Comparison of ENCODE assay signal across 8 mouse cellular contexts in the genomic region with DNA sequence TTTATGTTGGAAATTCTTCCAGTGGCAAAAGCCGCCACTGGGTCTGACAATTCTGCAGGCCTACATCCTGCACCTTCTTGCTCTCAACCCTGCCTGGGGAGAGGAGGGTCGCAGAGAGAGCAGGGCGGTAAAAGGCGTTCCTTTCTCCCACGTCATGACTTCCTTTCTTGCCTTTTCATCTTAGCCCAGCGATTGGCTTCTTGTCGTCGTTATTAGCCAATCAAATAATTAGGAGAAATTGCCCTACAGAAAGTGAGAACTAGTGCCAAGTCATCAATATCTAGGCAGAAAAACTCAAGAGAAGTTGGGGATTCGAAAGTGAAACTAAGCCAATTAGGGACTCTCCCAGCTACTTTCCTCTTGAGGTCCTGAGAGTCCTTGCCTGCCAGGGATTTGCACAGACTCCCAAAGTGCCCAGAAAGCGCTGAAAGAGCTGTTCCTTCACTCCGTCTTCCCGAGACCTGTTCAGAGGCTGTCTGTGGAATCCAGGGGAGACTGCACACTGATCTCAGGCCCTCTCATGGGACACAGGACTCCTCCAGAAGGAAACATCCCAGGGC. TPM values are rescaled to one million over a fixed set of nuclear protein-coding genes. Genes with fewer than 3 reads are reported as not detected.
A peak's percentile ranks its signal among the peaks of the same experiment; 100 is the strongest.
DNase-seq lines count a peak whose midpoint lies in the region; ATAC-seq and TF ChIP-seq lines count a peak whose summit lies in the region.
"Not testable (repeated sequence)": the region's sequence is repeated elsewhere in the genome, so short reads cannot be mapped to it uniquely, and the experiment has no call there.

A gene (minus strand): TSS at position 138 of the 560 bp plus-strand sequence.
A gene (plus strand): TSS at position 352 of the 560 bp plus-strand sequence.

- in situ Hi-C loops in Patski (cut with MboI; ENCODE audit: low pct_unique_long_range_greater_than_20kb), result not testable (repeated sequence)

- H3K9me3 ChIP-seq in hindbrain, embryonic 15.5 days, result not testable (repeated sequence)

- peak within 1 kb of the TSS; percentile 81 for H3K4me2 ChIP-seq in hindbrain, embryonic 15.5 days

- not testable (repeated sequence) for H3K4me1 ChIP-seq in hindbrain, embryonic 15.5 days (replicated peaks)

- not testable (repeated sequence) for H3K36me3 ChIP-seq in hindbrain, embryonic 15.5 days

- H3K27me3 ChIP-seq in Patski; hindbrain, embryonic 15.5 days: not testable (repeated sequence)

- CTCF ChIA-PET in Patski (lab: Charles Lee), result interaction anchor here (1.7 to 2.2 kb wide), 2 partner anchors 46 to 49 kb away, joined by 3 to 8 read pairs; no protein-coding TSS in a partner anchor

- POLR2A ChIA-PET in Patski (lab: Charles Lee), result not testable (repeated sequence)

- H3K27ac ChIP-seq in hindbrain, embryonic 15.5 days (replicated peaks), result not testable (repeated sequence)

- peak within 1 kb of the TSS; percentile 40 for H3K4me3 ChIP-seq in hindbrain, embryonic 15.5 days

- DNase-seq in Patski (ENCODE audit: low read depth, low spot score), result peak; percentile 67
- peak; percentile 59 to 73 for DNase-seq in cerebellum, postnatal 14 days
- DNase-seq in frontal cortex, postnatal 10 days (ENCODE audit: low spot score in 2 of 2), result peak; percentile 62 to 68
- DNase-seq in layer of hippocampus, postnatal 25 days (ENCODE audit: extremely low spot score in 1 of 2, low spot score in 1 of 2), result peak; percentile 36 to 48
- peak; percentile 74 for DNase-seq in lung, postnatal 14 days
- DNase-seq in ovary, postnatal 36 days (ENCODE audit: low spot score), result peak; percentile 60
- DNase-seq in urinary bladder, adult 18-20 months (ENCODE audit: low spot score in 2 of 2), result peak; percentile 47 to 77

- under 1% methylated on average over 12 of the region's 12 CpGs for WGBS in hindbrain, embryonic 15.5 days

- peak within 1 kb of the TSS; percentile 25; the same call in 1 of the 2 replicates for H3K9ac ChIP-seq in hindbrain, embryonic 15.5 days

- ATAC-seq in Patski, result peak; percentile 86
- ATAC-seq in hindbrain, embryonic 15.5 days (ENCODE audit: low FRiP score, low read depth), result peak; percentile 95

- TF ChIP-seq CTCF in Patski (IDR thresholded peaks at IDR 0.05), result not testable (repeated sequence)

RNA-seq across cellular contexts. Expression of the first gene that starts in this region (rescaled TPM):
- polyA plus RNA-seq in Patski (2021), result 24.8 TPM
- 7.4 and 7.9 TPM in 2 replicates for polyA plus RNA-seq in hindbrain, embryonic 15.5 days (2015; fragmentation: Nextera tagmentation; extraction: Ambion mirVana)
- 1 to 10 TPM; 6.9 to 8.8 TPM for total RNA-seq in layer of hippocampus, postnatal 25 days (2021)

RNA-seq across cellular contexts. Expression of the second gene that starts in this region (rescaled TPM):
- not detected for polyA plus RNA-seq in Patski (2021)
- not detected in 2 replicates for polyA plus RNA-seq in hindbrain, embryonic 15.5 days (2015; fragmentation: Nextera tagmentation; extraction: Ambion mirVana)
- total RNA-seq in layer of hippocampus, postnatal 25 days (2021), result not detected
